Mouse (Mus musculus) T-helper 17 cell (primary cell): ENCODE data around the gene Gtsf1l.

Experiments used
- in situ Hi-C, 2 experiments: fragments of 300-600 bp; cut with MboI, MseI; formaldehyde crosslinking; loops; 1 replicate in 1 of 2; 2 replicates in 1 of 2; pipeline ENCODE4 v1.15.1; 2025; ENCODE audit warnings: high pct_unique_total_duplicates in 2 of 2

The Gtsf1l gene

GRCm38 (mm10) chr2:163089475-163090123 lies 1.9 kb upstream of the Gtsf1l start:
- in situ Hi-C loops = no loop called here

GRCm38 (mm10) chr2:163086561-163086960 lies 1.1 kb downstream of the Gtsf1l start:
- in situ Hi-C loops = no loop called here

DNA sequence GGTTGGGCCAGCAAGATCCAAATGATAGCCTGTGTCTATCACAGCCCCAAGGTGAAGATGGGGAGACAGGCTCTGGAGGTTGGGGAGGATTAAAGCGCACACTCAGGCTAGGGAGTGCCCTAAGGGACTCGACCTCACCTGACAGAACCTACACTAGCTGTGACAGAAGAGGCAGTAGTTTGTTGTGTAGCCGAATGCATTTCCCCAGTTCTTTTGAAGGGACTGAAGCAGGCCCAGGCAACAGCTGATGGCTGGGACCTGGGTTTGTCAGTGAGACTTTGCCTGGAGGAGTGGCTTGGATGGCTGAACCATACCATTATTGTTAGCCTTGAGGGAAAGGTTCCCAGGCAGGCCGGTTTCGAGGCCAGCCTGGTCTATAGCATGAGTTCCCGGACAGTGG lies 2.6 kb downstream of the Gtsf1l start:
- in situ Hi-C loops = no loop called here

- in situ Hi-C loops = no loop called here
These were observed 3.1 kb downstream of the Gtsf1l start for GRCm38 (mm10) chr2:163084519-163084918.

DNA sequence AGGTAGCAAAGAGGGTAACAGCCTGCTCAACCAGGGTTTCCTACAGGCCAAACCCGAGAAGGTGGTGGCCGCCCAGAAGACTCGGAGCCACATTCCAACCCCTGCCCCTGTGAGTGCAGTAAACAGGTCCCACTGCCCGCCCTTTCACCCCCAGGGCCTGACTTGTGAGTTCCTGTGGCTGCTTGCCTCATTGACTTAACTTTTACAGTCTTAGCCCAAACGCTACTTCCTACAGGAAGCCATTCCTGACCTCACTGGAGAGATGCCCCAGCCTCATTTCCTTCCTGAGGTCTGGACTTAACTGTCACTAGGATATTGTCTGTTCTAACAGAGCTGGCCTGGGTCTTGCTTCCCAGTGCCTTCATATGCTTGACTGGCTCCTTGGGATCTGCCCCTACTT lies 5.1 kb downstream of the Gtsf1l start:
- in situ Hi-C loops = no loop called here

DNA sequence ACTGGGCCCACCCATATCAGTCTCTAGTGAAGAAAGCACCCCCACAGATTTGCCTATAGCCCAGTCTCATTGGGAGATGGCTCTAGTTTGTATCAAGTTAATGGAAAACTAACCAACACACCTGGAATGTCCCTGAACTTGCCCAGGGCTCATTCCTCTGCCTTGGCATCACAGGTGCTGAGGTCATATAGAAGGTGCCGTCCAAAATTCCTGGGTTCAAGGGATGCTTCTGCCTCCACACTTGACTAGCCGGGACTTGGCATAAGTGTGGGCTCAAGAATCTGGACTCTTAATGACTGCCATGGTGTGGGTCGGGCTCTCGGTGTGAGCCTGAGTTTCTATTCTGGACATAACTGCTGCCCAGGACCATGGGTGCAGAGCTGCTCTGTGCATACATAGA lies 8.6 kb downstream of the Gtsf1l start:
- in situ Hi-C loops = loop anchor here in 1 of 2 experiments (10.0 kb wide), 1 partner anchor 526 kb away; the partner anchor contains the start of gene Ttpal

DNA sequence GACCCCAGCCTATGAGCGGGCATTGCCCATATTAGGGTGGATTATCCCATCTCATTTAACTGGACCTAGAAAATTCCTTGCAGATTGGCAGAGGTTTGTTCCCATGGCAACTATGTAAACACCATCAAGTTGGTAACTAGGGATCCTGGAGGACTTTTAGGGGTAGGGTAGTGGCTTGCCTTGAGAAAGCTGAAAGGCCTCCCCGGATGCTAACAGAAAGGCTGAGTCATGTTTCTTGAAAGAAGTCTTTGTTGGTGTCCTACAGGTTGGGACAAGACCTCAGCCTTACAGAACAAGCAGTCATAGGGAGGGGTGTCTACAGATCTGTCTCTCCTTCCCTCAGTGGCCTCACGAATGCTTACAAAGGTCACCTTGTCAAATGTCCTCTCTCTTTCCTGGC lies 12.4 kb downstream of the Gtsf1l start:
- in situ Hi-C loops = loop anchor here in 1 of 2 experiments (10.0 kb wide), 1 partner anchor 530 kb away; the partner anchor contains the start of gene Ttpal

GRCm38 (mm10) chr2:163074808-163075207 lies 12.8 kb downstream of the Gtsf1l start:
- in situ Hi-C loops = loop anchor here in 1 of 2 experiments (10.0 kb wide), 1 partner anchor 530 kb away; the partner anchor contains the start of gene Ttpal

DNA sequence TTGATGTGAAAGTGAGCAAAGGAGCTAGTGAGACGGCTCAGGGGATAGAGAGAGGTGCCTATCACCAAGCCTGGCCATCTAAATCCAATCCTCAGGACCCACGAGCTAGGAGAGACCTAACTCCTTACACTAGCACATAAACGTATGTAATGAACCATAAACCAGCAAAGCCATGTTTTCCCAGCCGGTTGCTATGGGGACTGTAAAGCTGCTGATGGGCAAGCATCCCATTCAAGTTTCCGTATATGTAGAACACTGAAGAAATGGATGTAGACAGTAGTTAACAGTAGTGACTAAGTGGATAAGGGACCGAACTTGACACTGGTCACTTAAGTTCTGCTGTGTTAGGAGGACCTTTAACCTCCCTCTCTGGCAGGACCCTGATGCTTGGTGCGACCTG lies 13.6 kb downstream of the Gtsf1l start:
- in situ Hi-C loops = loop anchor here in 1 of 2 experiments (10.0 kb wide), 1 partner anchor 531 kb away; the partner anchor contains the start of gene Ttpal

- in situ Hi-C loops = loop anchor here in 1 of 2 experiments (10.0 kb wide), 1 partner anchor 532 kb away; the partner anchor contains the start of gene Ttpal
These were observed 14.5 kb downstream of the Gtsf1l start for GRCm38 (mm10) chr2:163073023-163073757.

DNA sequence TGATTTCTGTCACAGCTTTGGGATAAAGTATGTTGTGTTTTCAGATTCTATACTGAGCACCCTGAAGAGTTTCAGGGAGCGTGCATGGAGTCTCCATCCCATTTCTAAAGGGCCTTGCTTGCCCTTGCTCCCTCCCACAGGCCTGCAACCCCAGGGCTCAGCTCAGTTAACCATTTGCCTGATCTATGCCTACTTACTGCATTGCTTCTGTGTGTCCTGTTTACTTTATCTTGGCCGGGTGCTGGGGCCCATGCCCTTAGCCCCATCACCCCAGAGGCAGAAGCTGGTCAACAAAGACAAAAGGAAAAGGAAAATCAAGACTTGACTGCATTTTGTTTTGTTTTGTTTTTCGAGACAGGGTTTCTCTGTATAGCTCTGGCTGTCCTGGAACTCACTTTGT lies 16.1 kb downstream of the Gtsf1l start:
- in situ Hi-C loops = loop anchor here in 1 of 2 experiments (10.0 kb wide), 1 partner anchor 533 kb away; the partner anchor contains the start of gene Ttpal

- in situ Hi-C loops = loop anchor here in 1 of 2 experiments (10.0 kb wide), 1 partner anchor 535 kb away; the partner anchor contains the start of gene Ttpal
These were observed 17.4 kb downstream of the Gtsf1l start for GRCm38 (mm10) chr2:163070213-163070612.

DNA sequence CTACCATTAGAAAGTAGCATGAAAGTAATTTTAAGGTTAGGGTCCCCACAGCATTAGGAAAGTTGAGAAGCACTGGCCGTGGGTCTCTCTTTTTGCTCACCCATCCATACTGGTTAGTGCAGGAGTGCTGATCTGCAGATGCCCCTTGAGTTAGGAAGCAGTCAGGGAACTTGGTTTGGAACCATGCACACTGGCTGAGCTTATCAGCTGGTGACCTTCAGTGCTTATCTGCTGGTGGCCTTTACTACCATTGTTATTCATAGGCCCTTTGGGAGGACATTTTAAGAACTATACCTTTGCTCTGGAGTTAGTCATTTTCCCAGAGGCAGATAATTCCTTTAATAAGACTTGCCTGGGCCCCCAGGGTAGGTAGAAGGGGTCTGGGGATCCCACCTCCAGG lies 20.4 kb downstream of the Gtsf1l start:
- in situ Hi-C loops = no loop called here

DNA sequence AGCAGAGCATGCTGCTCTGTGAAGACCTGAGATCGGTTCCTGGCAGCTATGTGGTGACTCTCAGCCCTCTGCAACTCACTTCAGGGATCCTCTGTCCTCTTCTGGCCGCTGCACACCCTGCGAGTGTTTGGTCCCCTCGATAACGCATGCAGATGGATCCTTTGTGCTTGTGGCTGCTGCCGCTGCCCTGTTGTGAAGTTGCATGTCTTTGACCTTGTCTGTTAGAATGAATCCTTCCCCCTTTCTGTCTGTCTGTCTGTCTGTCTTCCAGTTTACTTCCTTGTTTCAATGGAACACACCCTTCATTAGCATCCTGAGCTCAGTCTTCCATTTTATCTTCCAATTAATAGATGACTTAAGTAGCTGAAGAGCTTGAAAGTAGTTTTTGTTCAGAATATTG lies 21.3 kb downstream of the Gtsf1l start:
- in situ Hi-C loops = no loop called here

GRCm38 (mm10) chr2:163062119-163062508 lies 25.5 kb downstream of the Gtsf1l start:
- in situ Hi-C loops = no loop called here

- in situ Hi-C loops = no loop called here
These were observed 26.2 kb downstream of the Gtsf1l start for GRCm38 (mm10) chr2:163061203-163062118.

DNA sequence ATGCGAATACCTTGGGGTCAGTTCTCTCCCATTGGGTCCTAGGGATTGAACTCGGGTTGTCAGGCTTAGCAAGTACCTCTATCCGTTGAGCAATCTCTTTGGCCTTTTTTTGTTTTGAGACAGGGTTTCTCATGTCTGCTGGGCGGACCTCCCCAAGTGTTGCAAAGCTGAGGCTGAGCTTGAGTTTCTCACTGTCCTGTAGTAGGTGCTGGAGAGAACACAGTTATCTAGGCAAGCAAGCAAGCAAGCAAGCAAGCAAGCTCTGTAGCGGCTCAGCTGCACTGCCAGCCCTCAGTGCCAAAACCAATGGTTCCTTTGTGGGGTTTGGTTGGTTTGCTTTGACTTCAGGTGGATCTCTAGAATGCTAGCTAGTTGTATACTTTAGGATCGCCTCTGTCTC lies 27.0 kb downstream of the Gtsf1l start:
- in situ Hi-C loops = no loop called here

GRCm38 (mm10) chr2:163058981-163059380 lies 28.7 kb downstream of the Gtsf1l start:
- in situ Hi-C loops = loop anchor here in 1 of 2 experiments (10.0 kb wide), 2 partner anchors 124 to 1686 kb away; partner anchors contain the start of genes Dnttip1, Srsf6 and Wfdc3

- in situ Hi-C loops = loop anchor here in 1 of 2 experiments (10.0 kb wide), 2 partner anchors 122 to 1688 kb away; partner anchors contain the start of genes Dnttip1, Srsf6 and Wfdc3
These were observed 31.1 kb downstream of the Gtsf1l start for GRCm38 (mm10) chr2:163056584-163056983.

GRCm38 (mm10) chr2:163055715-163056114 lies 31.9 kb downstream of the Gtsf1l start:
- in situ Hi-C loops = loop anchor here in 1 of 2 experiments (10.0 kb wide), 2 partner anchors 121 to 1689 kb away; partner anchors contain the start of genes Dnttip1, Srsf6 and Wfdc3
